Mouse (Mus musculus): ENCODE measurements at regions not wholly inside any gene's neighbourhood (a gene's known extent, or its start where the extent isn't known, plus 50 kb on each side); places are given as distances from the start of the nearest gene placed in this dataset.
A peak's percentile ranks its signal among the peaks of the same experiment; 100 is the strongest.
"Not testable (repeated sequence)": the region's sequence is repeated elsewhere in the genome, so short reads cannot be mapped to it uniquely, and the experiment has no call there.

DNA sequence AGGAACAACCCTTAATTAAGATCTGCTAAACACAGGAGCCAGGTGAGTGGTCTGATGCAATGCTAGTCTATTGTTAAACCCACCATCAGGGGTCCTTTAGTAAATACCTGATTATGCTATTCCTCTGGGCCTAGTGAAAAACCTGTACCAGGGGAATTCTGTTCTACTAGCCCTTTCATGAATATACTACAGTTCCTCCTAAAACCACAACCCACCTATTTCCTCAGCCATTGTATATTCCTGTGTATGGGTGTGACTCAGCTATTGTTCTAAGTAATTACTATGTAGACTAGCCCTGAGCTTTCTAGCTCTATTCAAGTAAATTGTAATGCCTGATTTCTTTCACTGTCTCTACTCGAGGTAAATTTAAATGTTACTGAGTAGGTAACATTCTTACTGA is 57.0 kb upstream of the Egfem1 start:
- not testable (repeated sequence) for H3K27ac ChIP-seq (replicated peaks); H3K4me2 ChIP-seq; H3K36me3 ChIP-seq; H3K9ac ChIP-seq; H3K4me1 ChIP-seq (replicated peaks); ATAC-seq (ENCODE audit: low read depth); H3K27me3 ChIP-seq; H3K4me3 ChIP-seq; H3K9me3 ChIP-seq
- 58% methylated on average over 1 of the region's 1 CpGs for WGBS

GRCm38 (mm10) chr3:29027726-29028125 is 54.1 kb upstream of the Egfem1 start:
- ATAC-seq (ENCODE audit: low read depth) = no peak
- no peak overlapping the region for H3K27ac ChIP-seq (replicated peaks)
- H3K9ac ChIP-seq = no peak overlapping the region
- H3K4me1 ChIP-seq (replicated peaks) = peaks cover 14% of the 10 kb centered on the region; the same call in 1 of the 2 replicates
- no peak overlapping the region for H3K4me2 ChIP-seq
- no peaks in the 10 kb centered on the region for H3K27me3 ChIP-seq
- H3K4me3 ChIP-seq = no peak overlapping the region
- no peaks in the 10 kb centered on the region for H3K9me3 ChIP-seq
- no peaks in the 10 kb centered on the region for H3K36me3 ChIP-seq
- WGBS = 85% methylated on average over 2 of the region's 2 CpGs

DNA sequence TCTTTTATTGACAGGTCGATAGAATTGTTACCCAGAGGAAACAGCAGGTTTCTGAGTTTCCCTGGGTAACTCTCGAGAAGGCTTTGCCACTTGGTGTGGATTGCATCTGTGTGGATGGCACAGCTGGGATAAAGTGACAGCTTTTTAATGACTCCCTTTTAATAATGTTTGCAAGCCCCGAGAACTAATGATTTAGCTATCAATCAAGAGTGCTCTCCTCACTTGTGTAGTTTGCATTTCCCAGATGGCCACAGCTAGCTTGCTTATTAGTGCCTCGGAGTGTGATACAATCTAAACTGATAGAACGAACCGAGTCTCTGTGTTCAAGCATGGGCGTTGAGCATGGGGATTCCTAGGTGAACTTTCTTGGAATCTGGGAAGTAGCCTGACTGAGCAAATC is 51.0 kb upstream of the Egfem1 start:
- H3K27ac ChIP-seq (replicated peaks) = no peak overlapping the region
- peaks cover 14% of the 10 kb centered on the region; the same call in 1 of the 2 replicates for H3K4me1 ChIP-seq (replicated peaks)
- H3K36me3 ChIP-seq = no peaks in the 10 kb centered on the region
- H3K4me2 ChIP-seq = no peak overlapping the region
- no peaks in the 10 kb centered on the region for H3K9me3 ChIP-seq
- ATAC-seq (ENCODE audit: low read depth) = peak; percentile 43; the same call in 1 of the 2 replicates
- 32% methylated on average over 7 of the region's 7 CpGs for WGBS
- no peak overlapping the region for H3K4me3 ChIP-seq
- no peak overlapping the region for H3K9ac ChIP-seq
- no peaks in the 10 kb centered on the region for H3K27me3 ChIP-seq

DNA sequence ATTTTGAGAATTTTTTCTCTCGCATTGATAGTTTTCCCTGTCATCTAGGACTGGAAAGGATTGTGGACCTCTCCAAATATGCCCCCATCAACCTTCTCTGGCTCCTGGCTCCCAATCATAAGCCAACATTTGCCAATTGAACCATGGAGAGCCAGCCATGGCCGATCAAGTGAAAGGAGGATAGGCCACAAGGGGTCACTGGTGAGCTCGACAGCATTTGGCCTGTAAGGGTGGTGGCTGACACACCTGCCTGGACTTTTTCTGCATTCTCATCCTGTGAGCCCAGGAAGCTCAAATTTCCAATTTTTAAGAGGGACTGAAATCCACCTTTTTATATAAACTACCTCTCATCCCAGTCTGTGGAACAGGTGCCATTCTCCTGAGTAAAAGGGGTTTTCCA is 50.0 kb upstream of the Egfem1 start:
- Histone ChIP-seq H3K27ac (replicated peaks) (no peak overlapping the region), H3K9me3 (no peaks in the 10 kb centered on the region), H3K4me2 (no peak overlapping the region), H3K36me3 (no peaks in the 10 kb centered on the region), H3K4me3 (no peak overlapping the region), H3K9ac (no peak overlapping the region), H3K27me3 (no peaks in the 10 kb centered on the region), H3K4me1 (replicated peaks) (peaks cover 14% of the 10 kb centered on the region; the same call in 1 of the 2 replicates)
- no peak for ATAC-seq (ENCODE audit: low read depth)
- 39% methylated on average over 3 of the region's 3 CpGs for WGBS
